8 mouse cellular contexts compared by ENCODE assay signal in genomic region chr9:114887699-114888098, GRCm38 (mm10). TPM values are rescaled to one million over a fixed set of nuclear protein-coding genes. Genes with fewer than 3 reads are reported as not detected.
DNase-seq lines count a peak whose midpoint lies in the region; ATAC-seq and TF ChIP-seq lines count a peak whose summit lies in the region.

No protein-coding gene starts in this region.

- no peak for ATAC-seq in forebrain, embryonic 14.5 days
- no peak for ATAC-seq in forebrain, embryonic 16.5 days
- peak; percentile 58 for ATAC-seq in granulocyte monocyte progenitor cell, adult 5-6 weeks (replicated peaks; ENCODE audit: poor library complexity, severe bottlenecking)

- no peak overlapping the region for H3K9ac ChIP-seq in forebrain, embryonic 14.5 days (ENCODE audit: low read length)
- H3K9ac ChIP-seq in forebrain, embryonic 16.5 days (replicated peaks; ENCODE audit: low read depth, low read length) = no peak overlapping the region

- TF ChIP-seq CTCF in spleen, adult 2 months (IDR thresholded peaks at IDR 0.05; ENCODE audit: extremely low read depth, insufficient read depth, insufficient read length, insufficient replicate concordance) = no peak

- TF ChIP-seq POLR2A in spleen, adult 2 months (IDR thresholded peaks at IDR 0.05; ENCODE audit: low read depth, low read length) = no peak

- peak; percentile 67 for DNase-seq in forebrain, embryonic 14.5 days (ENCODE audit: low spot score)
- DNase-seq in spleen, adult 2 months (ENCODE audit: low read depth in 1 of 2, low spot score in 2 of 2) = peak; percentile 17 to 19
- no peak for DNase-seq in spleen, postnatal 4 days (ENCODE audit: low spot score in 2 of 2)
- peak; percentile 72 for DNase-seq in retina, postnatal 1 day
- DNase-seq in gastrocnemius, postnatal 14 days = no peak
- DNase-seq in urinary bladder, adult 18-20 months (ENCODE audit: low spot score in 2 of 2) = no peak

- H3K27ac ChIP-seq in forebrain, embryonic 14.5 days (ENCODE audit: low read depth, low read length) = no peak overlapping the region
- no peak overlapping the region for H3K27ac ChIP-seq in forebrain, embryonic 16.5 days (ENCODE audit: low read length)
- no peak overlapping the region for H3K27ac ChIP-seq in spleen, adult 2 months (ENCODE audit: insufficient read depth, low read length)

- H3K9me3 ChIP-seq in forebrain, embryonic 14.5 days (replicated peaks; ENCODE audit: control insufficient read depth, low read length) = no peaks in the 10 kb centered on the region
- H3K9me3 ChIP-seq in forebrain, embryonic 16.5 days (ENCODE audit: control insufficient read depth, low read length) = no peaks in the 10 kb centered on the region

- no peaks in the 10 kb centered on the region for H3K4me1 ChIP-seq in forebrain, embryonic 14.5 days (ENCODE audit: control insufficient read depth, insufficient read depth, low read length)
- H3K4me1 ChIP-seq in forebrain, embryonic 16.5 days (replicated peaks; ENCODE audit: control insufficient read depth, insufficient read depth, low read length) = no peaks in the 10 kb centered on the region
- H3K4me1 ChIP-seq in spleen, adult 2 months (ENCODE audit: control insufficient read depth, insufficient read depth, insufficient read length) = no peaks in the 10 kb centered on the region

- intact Hi-C loops in gastrocnemius, postnatal 14 days (cut with DNase I; ENCODE audit: low total_unique reads) = loop anchor here (5.0 kb wide), 1 partner anchor 90 kb away; no protein-coding TSS in a partner anchor

- no peak overlapping the region for H3K4me2 ChIP-seq in forebrain, embryonic 14.5 days (ENCODE audit: low read length)
- H3K4me2 ChIP-seq in forebrain, embryonic 16.5 days (ENCODE audit: low read length) = no peak overlapping the region

- H3K36me3 ChIP-seq in forebrain, embryonic 14.5 days (ENCODE audit: control insufficient read depth, insufficient read depth, low read length) = no peaks in the 10 kb centered on the region
- no peaks in the 10 kb centered on the region for H3K36me3 ChIP-seq in forebrain, embryonic 16.5 days (ENCODE audit: control insufficient read depth, insufficient read depth)
- no peaks in the 10 kb centered on the region for H3K36me3 ChIP-seq in spleen, adult 2 months (ENCODE audit: control insufficient read depth, insufficient read depth, low read length)

- 85% methylated on average over 3 of the region's 3 CpGs for WGBS in forebrain, embryonic 14.5 days
- WGBS in forebrain, embryonic 16.5 days = 95% methylated on average over 3 of the region's 3 CpGs
- WGBS in spleen, adult 2 months = 96% methylated on average over 3 of the region's 3 CpGs

- H3K27me3 ChIP-seq in forebrain, embryonic 14.5 days (replicated peaks; ENCODE audit: control insufficient read depth, insufficient read depth, low read length) = no peaks in the 10 kb centered on the region
- H3K27me3 ChIP-seq in forebrain, embryonic 16.5 days (replicated peaks; ENCODE audit: control insufficient read depth, insufficient read depth, low read length) = no peaks in the 10 kb centered on the region
- H3K27me3 ChIP-seq in spleen, adult 2 months (ENCODE audit: control insufficient read depth, insufficient read depth, low read length) = no peaks in the 10 kb centered on the region

- no peak overlapping the region for H3K4me3 ChIP-seq in forebrain, embryonic 14.5 days (ENCODE audit: low read depth, low read length)
- no peak overlapping the region for H3K4me3 ChIP-seq in forebrain, embryonic 16.5 days (replicated peaks; ENCODE audit: low read length)
- no peak overlapping the region for H3K4me3 ChIP-seq in spleen, adult 2 months (ENCODE audit: extremely low read depth, insufficient read depth, insufficient read length)

RNA-seq across cellular contexts. Expression of gene Cmtm8, which starts 43.7 kb away (rescaled TPM):
- polyA plus RNA-seq in forebrain, embryonic 14.5 days (2014; fragmentation: Nextera tagmentation; extraction: Ambion mirVana) = 8.7 and 9.5 TPM in 2 replicates
- polyA plus RNA-seq in forebrain, embryonic 16.5 days (2015; fragmentation: Nextera tagmentation; extraction: Ambion mirVana) = 6.3 and 8.2 TPM in 2 replicates
- 5.8 and 7.9 TPM in 2 replicates for polyA plus RNA-seq in spleen, adult 2 months (2012; rRNA removed)
- 3.2 and 3.9 TPM in 2 replicates for total RNA-seq in granulocyte monocyte progenitor cell, adult 5-6 weeks (2014; fragmentation: Nextera tagmentation)
- total RNA-seq in granulocyte monocyte progenitor cell, adult 5-6 weeks (2017) = 2.4 and 2.9 TPM in 2 replicates
- 1 to 10 TPM; 2.8 to 3.7 TPM for total RNA-seq in gastrocnemius, postnatal 14 days (2021)

RNA-seq across cellular contexts. Expression of gene Gpd1l, which starts 46.1 kb away (rescaled TPM):
- polyA plus RNA-seq in forebrain, embryonic 14.5 days (2014; fragmentation: Nextera tagmentation; extraction: Ambion mirVana) = 10.6 and 14.1 TPM in 2 replicates
- polyA plus RNA-seq in forebrain, embryonic 16.5 days (2015; fragmentation: Nextera tagmentation; extraction: Ambion mirVana) = 34.4 and 36.1 TPM in 2 replicates
- 25.7 and 29.1 TPM in 2 replicates for polyA plus RNA-seq in spleen, adult 2 months (2012; rRNA removed)
- total RNA-seq in granulocyte monocyte progenitor cell, adult 5-6 weeks (2014; fragmentation: Nextera tagmentation) = 31.0 and 42.0 TPM in 2 replicates
- 33.7 and 36.8 TPM in 2 replicates for total RNA-seq in granulocyte monocyte progenitor cell, adult 5-6 weeks (2017)
- total RNA-seq in gastrocnemius, postnatal 14 days (2021) = 10 to 100 TPM; 17.2 to 20.8 TPM

Comparison
In these comparisons a context has a peak if more than half of its experiments do, and no peak if none do; other contexts are left out.
1. DNase-seq: peak in forebrain, embryonic 14.5 days (single experiment), spleen, adult 2 months (2 of 2) and retina, postnatal 1 day (single experiment); none in spleen, postnatal 4 days (0 of 2), gastrocnemius, postnatal 14 days (single experiment) and urinary bladder, adult 18-20 months (0 of 2).